Mouse (Mus musculus) small intestine, adult 10 weeks (tissue): ENCODE results near the gene OR5BS1P. TPM values are rescaled to one million over a fixed set of nuclear protein-coding genes. Genes with fewer than 3 reads are reported as not detected.

Experiments
- polyA plus RNA-seq: library from polyadenylated mRNA; stranded (reverse); fragments of 350-450 nt; fragmentation: Illumina TruSeq; extraction: RNeasy Lipid Tissue Mini Kit (QIAGEN cat#74804); gene quantifications from one replicate; pipeline ENCODE4 v1.2.3, GENCODE M21; 2014; ENCODE audit warnings: low replicate concordance

Gene OR5BS1P
- polyA plus RNA-seq = not detected

GRCm38 (mm10) chr15:98469596-98469995 is at the start of gene OR5BS1P:
TSS of gene OR5BS1P (plus strand) at chr15:98469896.

GRCm38 (mm10) chr15:98430925-98431324 is 38.8 kb upstream of the OR5BS1P start, which contains the start of gene Olfr282:
TSS of gene Olfr282 (plus strand) at chr15:98431225.

GRCm38 (mm10) chr15:98452288-98452687 is 17.4 kb upstream of the OR5BS1P start, which contains the start of gene Olfr281:
TSS of gene Olfr281 (plus strand) at chr15:98452588.

GRCm38 (mm10) chr15:98482701-98483100 is 13.0 kb downstream of the OR5BS1P start, which contains the start of gene Lalba:
TSS of gene Lalba (minus strand) at chr15:98482721.

GRCm38 (mm10) chr15:98492102-98492501 is 22.4 kb downstream of the OR5BS1P start, which contains the start of gene Olfr279:
TSS of gene Olfr279 (plus strand) at chr15:98492402.

Other genes with a start within 250 kb of the OR5BS1P start
- gene Gm44579, start 248.9 kb upstream of the OR5BS1P start, polyA plus RNA-seq = not detected
- gene Olfr287, start 248.8 kb upstream of the OR5BS1P start, polyA plus RNA-seq = not detected
- not detected for gene Olfr286, start 235.4 kb upstream of the OR5BS1P start, polyA plus RNA-seq
- gene H1fnt, start 212.6 kb upstream of the OR5BS1P start, polyA plus RNA-seq = not detected
- gene Zfp641, start 173.7 kb upstream of the OR5BS1P start, polyA plus RNA-seq = 0.63 TPM
- not detected for gene Olfr285, start 152.5 kb upstream of the OR5BS1P start, polyA plus RNA-seq
- not detected for gene Olfr284, start 128.9 kb upstream of the OR5BS1P start, polyA plus RNA-seq
- not detected for gene Olfr283, start 89.0 kb upstream of the OR5BS1P start, polyA plus RNA-seq
- gene Olfr282, start 38.7 kb upstream of the OR5BS1P start, polyA plus RNA-seq = not detected
- gene Olfr281, start 17.3 kb upstream of the OR5BS1P start, polyA plus RNA-seq = not detected
- gene Lalba, start 12.8 kb downstream of the OR5BS1P start, polyA plus RNA-seq = not detected
- not detected for gene Olfr279, start 22.5 kb downstream of the OR5BS1P start, polyA plus RNA-seq
- gene Kansl2, start 64.4 kb downstream of the OR5BS1P start, polyA plus RNA-seq = 28.5 TPM
- gene Ccnt1, start 101.0 kb downstream of the OR5BS1P start, polyA plus RNA-seq = 58.6 TPM
- not detected for gene 4930415O20Rik, start 101.1 kb downstream of the OR5BS1P start, polyA plus RNA-seq
- gene Adcy6, start 140.2 kb downstream of the OR5BS1P start, polyA plus RNA-seq = 3.0 TPM
- 0.22 TPM for gene Cacnb3, start 160.9 kb downstream of the OR5BS1P start, polyA plus RNA-seq
- gene Ddx23, start 193.0 kb downstream of the OR5BS1P start, polyA plus RNA-seq = 1.6 TPM
- not detected for gene Rnd1, start 207.6 kb downstream of the OR5BS1P start, polyA plus RNA-seq
- gene Ccdc65, start 238.3 kb downstream of the OR5BS1P start, polyA plus RNA-seq = not detected